11 mouse cellular contexts compared by ENCODE assay signal in genomic region chr4:83925118-83925842, GRCm38 (mm10).
DNase-seq lines count a peak whose midpoint lies in the region; ATAC-seq and TF ChIP-seq lines count a peak whose summit lies in the region.
"Had no signal": no experiment of that assay in that cellular context is flagged by ENCODE, and none has a peak within 500 bp of the region (broad histone marks: within the 10 kb centered on the region; RNA-seq: fewer than 3 reads in every experiment).

No protein-coding gene starts in this region.

- no peaks in the 10 kb centered on the region for H3K9me3 ChIP-seq in liver, postnatal 0 days (ENCODE audit: low read length)
- no peaks in the 10 kb centered on the region for H3K9me3 ChIP-seq in liver, embryonic 11.5 days (ENCODE audit: control insufficient read depth, low read length)
- H3K9me3 ChIP-seq in embryonic facial prominence, embryonic 12.5 days: no peaks in the 10 kb centered on the region
- H3K9me3 ChIP-seq: hindbrain, embryonic 15.5 days had no signal

- H3K4me3 ChIP-seq in liver, postnatal 0 days (ENCODE audit: low read depth, low read length): no peak overlapping the region
- H3K4me3 ChIP-seq in liver, embryonic 11.5 days (ENCODE audit: low read depth, low read length): no peak overlapping the region
- H3K4me3 ChIP-seq in embryonic facial prominence, embryonic 12.5 days: no peak overlapping the region
- H3K4me3 ChIP-seq: hindbrain, embryonic 15.5 days had no signal

- no peak overlapping the region for H3K9ac ChIP-seq in liver, postnatal 0 days (replicated peaks)
- no peak overlapping the region for H3K9ac ChIP-seq in liver, embryonic 11.5 days (ENCODE audit: low read depth, low read length)
- no peak overlapping the region for H3K9ac ChIP-seq in embryonic facial prominence, embryonic 12.5 days
- H3K9ac ChIP-seq: hindbrain, embryonic 15.5 days had no signal

- H3K36me3 ChIP-seq in liver, postnatal 0 days (replicated peaks; ENCODE audit: insufficient read depth, low read length): no peaks in the 10 kb centered on the region
- no peaks in the 10 kb centered on the region for H3K36me3 ChIP-seq in liver, embryonic 11.5 days (ENCODE audit: control insufficient read depth, insufficient read depth, low read length)
- no peaks in the 10 kb centered on the region for H3K36me3 ChIP-seq in embryonic facial prominence, embryonic 12.5 days
- H3K36me3 ChIP-seq: hindbrain, embryonic 15.5 days had no signal

- no peak for DNase-seq in cerebellum, adult 11 months
- DNase-seq in liver, postnatal 0 days: no peak
- DNase-seq in liver, embryonic 11.5 days (ENCODE audit: low spot score): no peak
- peak; percentile 13 to 52 for DNase-seq in kidney, postnatal 4 days
- DNase-seq in frontal cortex, adult 2 months (ENCODE audit: extremely low spot score in 1 of 2, low spot score in 1 of 2): no peak
- DNase-seq in frontal cortex, postnatal 10 days (ENCODE audit: low spot score in 2 of 2): no peak
- DNase-seq: cerebellum, adult 2 months; lung, postnatal 36 days had no signal

- no peaks in the 10 kb centered on the region for H3K4me1 ChIP-seq in liver, postnatal 0 days (ENCODE audit: insufficient read depth)
- no peaks in the 10 kb centered on the region for H3K4me1 ChIP-seq in liver, embryonic 11.5 days (replicated peaks; ENCODE audit: control insufficient read depth, insufficient read depth, low read length)
- H3K4me1 ChIP-seq in embryonic facial prominence, embryonic 12.5 days: no peaks in the 10 kb centered on the region

- WGBS in liver, postnatal 0 days (ENCODE audit: insufficient replicate concordance): 54% methylated on average over 8 of the region's 8 CpGs
- WGBS in liver, embryonic 11.5 days: 57% methylated on average over 8 of the region's 8 CpGs
- whole genome bisulfite sequencing in embryonic facial prominence, embryonic 12.5 days: 61% methylated on average over 8 of the region's 8 CpGs

- ATAC-seq in cerebellum, adult (ENCODE audit: insufficient number of reproducible peaks, low FRiP score, low TSS enrichment): peak; percentile 20; the same call in 1 of the 2 replicates
- no peak for ATAC-seq in liver, postnatal 0 days
- no peak for ATAC-seq in liver, embryonic 11.5 days (replicated peaks; ENCODE audit: low FRiP score)
- ATAC-seq in embryonic facial prominence, embryonic 12.5 days (ENCODE audit: insufficient number of reproducible peaks, insufficient read depth, low FRiP score, low TSS enrichment): peak; percentile 35; the same call in 1 of the 2 replicates

- TF ChIP-seq CTCF in liver, postnatal 0 days (IDR thresholded peaks at IDR 0.05; ENCODE audit: low read depth): 0 out of 2 replicates have a peak, but pooled peaks have one; percentile 8

- no peaks in the 10 kb centered on the region for H3K27me3 ChIP-seq in liver, postnatal 0 days (ENCODE audit: insufficient read depth, low read length)
- H3K27me3 ChIP-seq in liver, embryonic 11.5 days (replicated peaks; ENCODE audit: control insufficient read depth, insufficient read depth, low read length): no peaks in the 10 kb centered on the region
- H3K27me3 ChIP-seq in embryonic facial prominence, embryonic 12.5 days: no peaks in the 10 kb centered on the region
- H3K27me3 ChIP-seq: hindbrain, embryonic 15.5 days had no signal

- H3K4me2 ChIP-seq in liver, postnatal 0 days (ENCODE audit: low read depth, low read length): no peak overlapping the region
- no peak overlapping the region for H3K4me2 ChIP-seq in liver, embryonic 11.5 days
- H3K4me2 ChIP-seq in embryonic facial prominence, embryonic 12.5 days (replicated peaks): no peak overlapping the region
- H3K4me2 ChIP-seq: hindbrain, embryonic 15.5 days had no signal

- TF ChIP-seq EP300 in liver, postnatal 0 days (IDR thresholded peaks at IDR 0.05; ENCODE audit: low read depth): no peak

- no peak overlapping the region for H3K27ac ChIP-seq in liver, postnatal 0 days (ENCODE audit: low read depth)
- no peak overlapping the region for H3K27ac ChIP-seq in liver, embryonic 11.5 days (ENCODE audit: low read depth, low read length)
- H3K27ac ChIP-seq in embryonic facial prominence, embryonic 12.5 days: no peak overlapping the region
- H3K27ac ChIP-seq: hindbrain, embryonic 15.5 days had no signal

Comparison
In these comparisons a context has a peak if more than half of its experiments do, and no peak if none do; other contexts are left out.
1. ATAC-seq: peak in cerebellum, adult (single experiment) and embryonic facial prominence, embryonic 12.5 days (single experiment); none in liver, postnatal 0 days (single experiment) and liver, embryonic 11.5 days (single experiment).
2. DNase-seq: peak in kidney, postnatal 4 days (2 of 2); none in cerebellum, adult 11 months (single experiment), liver, postnatal 0 days (single experiment), liver, embryonic 11.5 days (single experiment), frontal cortex, adult 2 months (0 of 2) and frontal cortex, postnatal 10 days (0 of 2).